Mouse (Mus musculus) midbrain, embryonic 10.5 days (tissue): ENCODE results near the gene Rccd1. TPM values are rescaled to one million over a fixed set of nuclear protein-coding genes. Genes with fewer than 3 reads are reported as not detected.
A peak's percentile ranks its signal among the peaks of the same experiment; 100 is the strongest.

Experiments
- DNase-seq: peaks from one replicate; pipeline ENCODE4 v3.0.0-alpha.2; 2017; ENCODE audit warnings: low spot score
- H3K27ac ChIP-seq: fragments of 300-500 bp; sonication (generic); replicated peaks from 2 replicates; pipeline ENCODE4 v1.5.1; 2016; ENCODE audit warnings: mild to moderate bottlenecking
- H3K27me3 ChIP-seq: fragments of 300-500 bp; sonication (generic); 2 replicates; pipeline ENCODE4 v1.6.1; 2016; ENCODE audit warnings: low read depth, mild to moderate bottlenecking; ENCODE audit not compliant: poor library complexity, severe bottlenecking
- H3K36me3 ChIP-seq: fragments of 300-500 bp; sonication (generic); 2 replicates; pipeline ENCODE4 v1.6.1; 2016; ENCODE audit warnings: mild to moderate bottlenecking, moderate library complexity
- H3K4me1 ChIP-seq: fragments of 300-500 bp; sonication (generic); 2 replicates; pipeline ENCODE4 v1.6.1; 2016
- H3K4me3 ChIP-seq: fragments of 300-500 bp; sonication (generic); 2 replicates; pipeline ENCODE4 v1.5.1; 2016; ENCODE audit warnings: mild to moderate bottlenecking, moderate library complexity
- H3K9me3 ChIP-seq: fragments of 300-500 bp; sonication (generic); replicated peaks from 2 replicates; pipeline ENCODE4 v1.6.1; 2016; ENCODE audit warnings: mild to moderate bottlenecking
- WGBS: fragments of 180-500 bp; shearing (Covaris S2); methylation state at CpG from one replicate; pipeline ENCODE4 v1.1.7; 2016; 5-methylcytosine and 5-hydroxymethylcytosine counted together
- polyA plus RNA-seq: library from polyadenylated mRNA; unstranded; fragments of >200 nt; fragmentation: Nextera tagmentation; extraction: Ambion mirVana; gene quantifications from 2 replicates; pipeline ENCODE4 v1.2.1, GENCODE M21; 2016

Rccd1 gene
- 12.6 and 13.4 TPM in 2 replicates for polyA plus RNA-seq

DNA sequence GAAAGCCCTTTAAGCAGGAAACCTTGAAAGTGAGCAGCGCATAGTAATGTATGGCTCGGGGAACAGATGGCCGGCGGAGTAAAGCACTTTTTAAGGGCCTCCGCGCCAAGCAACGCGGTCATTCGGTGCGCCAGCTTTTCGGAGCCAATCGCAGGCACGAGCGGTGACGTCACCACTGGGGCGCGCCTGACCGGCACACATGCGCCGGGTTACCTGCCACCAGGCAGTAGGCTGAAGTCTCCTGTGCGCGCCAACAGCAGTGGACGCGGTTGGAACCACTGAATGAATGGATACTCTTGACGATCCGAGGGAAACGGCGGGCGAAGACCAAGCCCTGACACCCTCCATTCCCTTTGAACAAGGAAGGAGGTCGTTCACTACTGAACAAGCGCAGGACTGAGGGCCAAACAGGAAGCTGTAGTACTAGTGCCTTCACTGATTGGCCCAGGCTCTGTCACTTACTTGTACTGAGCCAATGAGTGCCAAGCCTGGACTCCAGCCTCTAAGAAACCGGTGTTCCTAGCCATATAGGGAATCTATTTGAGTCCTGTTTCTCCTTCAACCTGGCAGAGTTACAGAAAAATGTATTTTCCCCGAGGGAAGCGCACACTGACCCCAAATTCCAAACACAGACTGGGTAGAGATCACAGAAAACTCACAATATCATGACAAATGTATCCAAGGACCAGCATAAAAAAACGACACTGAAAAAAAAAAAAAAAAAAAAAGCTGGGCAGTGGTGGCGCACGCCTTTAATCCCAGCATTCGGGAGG, at the start of gene Rccd1:
Rccd1 (minus strand) TSS at position 412 of the 773 bp plus-strand sequence.
- no peaks in the 10 kb centered on the region for H3K27me3 ChIP-seq
- peak within 1 kb of the TSS; percentile 65 for H3K4me3 ChIP-seq
- peak within 1 kb of the TSS; percentile 91 for H3K27ac ChIP-seq
- H3K36me3 ChIP-seq = peaks cover 67% of the 10 kb centered on the region
- peak; percentile 97 for DNase-seq
- WGBS = 3% methylated on average over 38 of the region's 38 CpGs
- peaks cover 23% of the 10 kb centered on the region for H3K4me1 ChIP-seq
- no peaks in the 10 kb centered on the region for H3K9me3 ChIP-seq

DNA sequence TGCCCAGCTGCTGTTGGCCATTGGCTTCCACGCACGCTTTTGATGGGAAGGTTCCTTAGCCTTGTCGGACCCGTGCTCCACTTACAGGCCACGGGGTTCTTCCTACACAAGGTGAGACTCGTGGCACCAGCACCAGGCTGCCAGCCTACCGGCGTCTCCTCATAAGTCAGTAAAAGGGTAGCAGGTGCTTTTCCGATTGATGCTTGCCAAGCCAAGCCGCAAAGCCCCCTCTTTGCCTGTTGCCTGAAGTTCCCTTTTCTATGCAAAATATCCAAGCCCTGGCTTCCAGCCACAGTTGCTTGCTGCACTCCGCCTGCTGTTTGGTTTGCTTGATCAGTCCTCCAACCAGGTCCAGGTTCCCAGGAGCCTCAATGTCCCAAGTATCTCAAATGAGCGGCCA, 49.6 kb upstream of the Rccd1 start:
- WGBS = 88% methylated on average over 12 of the region's 12 CpGs
- Histone ChIP-seq H3K4me3 (no peak overlapping the region), H3K4me1 (peaks cover 25% of the 10 kb centered on the region), H3K9me3 (no peaks in the 10 kb centered on the region), H3K27me3 (no peaks in the 10 kb centered on the region), H3K27ac (no peak overlapping the region), H3K36me3 (no peaks in the 10 kb centered on the region)
- DNase-seq = no peak

DNA sequence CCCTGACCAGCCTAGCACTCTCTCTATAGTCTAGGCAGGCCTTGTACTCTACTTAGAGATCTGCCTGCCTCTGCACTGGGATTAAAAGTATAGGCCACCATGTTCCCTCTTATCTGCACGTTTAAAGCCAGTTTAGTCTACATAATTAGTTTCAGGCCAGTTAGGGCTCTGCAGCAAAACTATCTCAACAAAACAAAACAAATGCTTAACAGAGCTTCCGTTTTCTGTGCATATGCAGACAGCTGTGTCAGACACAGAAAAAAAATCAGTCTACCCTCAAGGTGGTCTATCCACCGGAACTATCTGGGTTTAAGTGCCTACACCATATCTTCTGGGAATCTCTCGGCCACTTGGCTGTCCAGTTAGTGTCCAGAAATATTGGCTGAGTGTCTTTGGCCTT, 49.1 kb upstream of the Rccd1 start:
- WGBS = 84% methylated on average over 4 of the region's 4 CpGs
- DNase-seq = no peak
- no peaks in the 10 kb centered on the region for H3K9me3 ChIP-seq
- H3K27me3 ChIP-seq = no peaks in the 10 kb centered on the region
- no peak overlapping the region for H3K27ac ChIP-seq
- no peak overlapping the region for H3K4me3 ChIP-seq
- H3K36me3 ChIP-seq = peaks cover 4% of the 10 kb centered on the region
- peaks cover 25% of the 10 kb centered on the region for H3K4me1 ChIP-seq

DNA sequence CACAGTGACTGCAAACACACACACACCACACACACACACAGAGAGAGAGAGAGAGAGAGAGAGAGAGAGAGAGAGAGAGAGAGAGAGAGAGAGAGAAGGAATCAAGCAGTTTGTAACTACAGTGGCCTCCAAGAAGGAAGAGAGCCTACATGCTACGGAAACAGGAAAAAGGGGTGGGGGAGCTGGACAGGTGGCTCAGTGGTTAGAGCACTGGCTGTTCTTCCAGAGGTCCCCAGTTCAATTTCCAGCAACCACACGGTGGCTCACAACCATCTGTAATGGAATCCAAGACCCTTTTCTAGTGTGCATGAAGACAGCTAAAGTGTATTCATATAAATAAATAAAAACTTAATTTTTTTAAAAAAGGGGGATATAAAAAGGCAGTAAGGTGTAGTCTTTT, 48.4 kb upstream of the Rccd1 start:
- 63% methylated on average over 2 of the region's 2 CpGs for WGBS
- peaks cover 25% of the 10 kb centered on the region for H3K4me1 ChIP-seq
- DNase-seq = no peak
- H3K9me3 ChIP-seq = no peaks in the 10 kb centered on the region
- no peak overlapping the region for H3K27ac ChIP-seq
- H3K36me3 ChIP-seq = peaks cover 11% of the 10 kb centered on the region
- H3K4me3 ChIP-seq = no peak overlapping the region
- no peaks in the 10 kb centered on the region for H3K27me3 ChIP-seq

- H3K4me3 ChIP-seq = no peak overlapping the region
- H3K4me1 ChIP-seq = peaks cover 25% of the 10 kb centered on the region
- WGBS = 82% methylated on average over 3 of the region's 3 CpGs
- H3K27me3 ChIP-seq = no peaks in the 10 kb centered on the region
- H3K9me3 ChIP-seq = no peaks in the 10 kb centered on the region
- H3K27ac ChIP-seq = no peak overlapping the region
- no peak for DNase-seq
- H3K36me3 ChIP-seq = peaks cover 16% of the 10 kb centered on the region
Measured at GRCm38 (mm10) chr7:80372166-80372565, 47.9 kb upstream of the Rccd1 start.

DNA sequence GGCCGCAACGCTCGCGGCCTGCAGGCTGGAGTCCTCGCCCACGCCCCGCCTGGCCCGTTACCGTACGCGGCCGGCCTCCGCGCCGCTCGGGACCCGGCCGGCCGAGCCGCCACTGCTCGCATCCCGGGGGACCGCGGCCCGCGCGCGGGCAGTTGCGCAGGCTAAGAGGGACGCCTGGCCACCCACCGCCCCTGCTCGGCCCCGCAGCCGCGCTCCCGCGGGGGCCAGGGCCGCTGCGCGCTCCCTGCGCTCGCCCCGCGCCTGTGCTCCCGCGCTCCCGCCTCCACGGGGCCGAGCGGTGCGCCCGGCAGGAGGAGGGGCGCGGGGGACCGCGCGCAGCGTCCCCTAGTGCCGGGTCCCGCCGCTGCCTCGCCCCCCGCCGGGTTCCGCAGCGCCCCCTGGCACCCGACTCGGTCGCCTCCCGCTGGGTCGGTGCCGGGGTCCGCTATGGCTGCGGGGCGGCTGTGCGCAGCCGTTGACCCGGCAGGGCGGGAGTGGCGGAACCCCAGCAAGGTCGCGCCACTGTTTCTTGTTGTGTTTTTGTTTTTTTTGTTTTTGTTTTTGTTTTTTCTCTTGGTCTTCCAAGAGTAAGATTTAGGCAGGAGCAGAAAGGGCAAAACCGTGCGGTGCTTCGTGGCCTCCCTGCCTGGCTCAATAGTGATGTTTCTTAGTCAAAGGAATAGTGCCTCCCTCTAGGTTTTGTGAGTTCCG, 46.9 kb upstream of the Rccd1 start, which contains the start of gene Man2a2:
Man2a2 (minus strand) TSS at position 335 of the 711 bp plus-strand sequence.
- Histone ChIP-seq H3K36me3 (peaks cover 25% of the 10 kb centered on the region), H3K9me3 (no peaks in the 10 kb centered on the region), H3K4me1 (peaks cover 20% of the 10 kb centered on the region), H3K27ac (peak within 1 kb of the TSS; percentile 93), H3K4me3 (peak within 1 kb of the TSS; percentile 96), H3K27me3 (no peaks in the 10 kb centered on the region)
- DNase-seq = peak; percentile 69
- under 1% methylated on average over 86 of the region's 86 CpGs for WGBS

- peaks cover 17% of the 10 kb centered on the region for H3K4me1 ChIP-seq
- no peaks in the 10 kb centered on the region for H3K9me3 ChIP-seq
- H3K4me3 ChIP-seq = peak overlapping the region; percentile 96
- DNase-seq = peak; percentile 65
- peak overlapping the region; percentile 93 for H3K27ac ChIP-seq
- WGBS = under 1% methylated on average over 31 of the region's 31 CpGs
- peaks cover 31% of the 10 kb centered on the region for H3K36me3 ChIP-seq
- H3K27me3 ChIP-seq = no peaks in the 10 kb centered on the region
Measured at GRCm38 (mm10) chr7:80370649-80371040, 46.4 kb upstream of the Rccd1 start.

DNA sequence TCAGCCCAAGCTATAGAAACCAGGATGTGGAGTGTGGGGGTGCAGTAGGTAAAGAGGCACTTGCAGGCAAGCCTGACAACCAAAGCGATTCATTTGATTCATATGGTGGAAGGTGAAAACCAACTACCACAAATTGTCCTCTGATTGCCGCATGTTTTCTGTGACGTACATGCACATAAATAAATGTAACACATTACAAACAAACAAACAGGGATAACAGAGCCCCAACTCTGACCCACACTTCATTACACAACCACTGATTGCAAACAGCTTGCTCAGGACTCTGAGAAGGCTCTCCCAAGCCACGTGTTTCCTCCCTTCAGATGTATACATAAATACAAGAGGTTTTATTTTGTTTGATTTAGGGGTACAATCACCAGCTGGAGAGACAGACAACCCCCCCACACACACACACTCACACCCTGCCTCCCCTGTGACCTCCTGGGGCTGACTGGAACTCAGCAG, 45.7 kb upstream of the Rccd1 start:
- peak overlapping the region; percentile 96 for H3K4me3 ChIP-seq
- no peaks in the 10 kb centered on the region for H3K27me3 ChIP-seq
- H3K9me3 ChIP-seq = no peaks in the 10 kb centered on the region
- H3K36me3 ChIP-seq = peaks cover 34% of the 10 kb centered on the region
- WGBS = 60% methylated on average over 4 of the region's 4 CpGs
- no peak for DNase-seq
- peak overlapping the region; percentile 93; the same call in 1 of the 2 replicates for H3K27ac ChIP-seq
- peaks cover 17% of the 10 kb centered on the region for H3K4me1 ChIP-seq

- WGBS = 73% methylated on average over 5 of the region's 5 CpGs
- H3K9me3 ChIP-seq = no peaks in the 10 kb centered on the region
- no peaks in the 10 kb centered on the region for H3K27me3 ChIP-seq
- peaks cover 17% of the 10 kb centered on the region for H3K4me1 ChIP-seq
- H3K4me3 ChIP-seq = peak overlapping the region; percentile 96; the same call in 1 of the 2 replicates
- H3K36me3 ChIP-seq = peaks cover 39% of the 10 kb centered on the region
- no peak overlapping the region for H3K27ac ChIP-seq
- no peak for DNase-seq
Measured at GRCm38 (mm10) chr7:80369461-80369860, 45.2 kb upstream of the Rccd1 start.

GRCm38 (mm10) chr7:80368635-80369421, 44.6 kb upstream of the Rccd1 start:
- H3K4me1 ChIP-seq = peaks cover 17% of the 10 kb centered on the region
- peaks cover 46% of the 10 kb centered on the region for H3K36me3 ChIP-seq
- H3K9me3 ChIP-seq = no peaks in the 10 kb centered on the region
- 0 out of 2 replicates have a peak overlapping the region, but pooled peaks have one; percentile 96 for H3K4me3 ChIP-seq
- no peaks in the 10 kb centered on the region for H3K27me3 ChIP-seq
- 91% methylated on average over 20 of the region's 20 CpGs for WGBS
- no peak overlapping the region for H3K27ac ChIP-seq
- no peak for DNase-seq

DNA sequence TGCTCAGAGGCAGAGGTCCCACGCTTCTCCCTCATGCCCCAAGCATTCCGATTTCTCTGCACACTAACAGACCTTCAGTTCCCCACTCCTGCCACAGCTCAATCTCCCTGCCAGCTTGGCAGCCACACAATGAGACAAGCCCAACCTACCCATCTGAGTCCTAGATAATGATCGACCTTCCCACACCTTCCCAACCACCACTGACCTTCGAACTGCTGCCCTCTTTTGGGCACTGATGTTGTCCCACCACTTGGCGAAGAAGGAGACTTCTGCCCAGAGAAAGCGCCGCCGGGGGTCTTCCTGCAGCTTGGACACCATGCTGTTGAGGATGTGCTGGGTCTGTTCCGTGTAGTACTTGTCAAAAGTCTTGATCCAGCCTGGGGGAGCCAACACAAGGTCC, 43.8 kb upstream of the Rccd1 start:
- peaks cover 54% of the 10 kb centered on the region for H3K36me3 ChIP-seq
- no peak overlapping the region for H3K4me3 ChIP-seq
- H3K4me1 ChIP-seq = peaks cover 17% of the 10 kb centered on the region
- no peak overlapping the region for H3K27ac ChIP-seq
- H3K27me3 ChIP-seq = no peaks in the 10 kb centered on the region
- WGBS = 89% methylated on average over 9 of the region's 9 CpGs
- H3K9me3 ChIP-seq = no peaks in the 10 kb centered on the region
- DNase-seq = no peak

- DNase-seq = no peak
- H3K27me3 ChIP-seq = no peaks in the 10 kb centered on the region
- H3K4me1 ChIP-seq = peaks cover 17% of the 10 kb centered on the region
- peaks cover 62% of the 10 kb centered on the region for H3K36me3 ChIP-seq
- H3K9me3 ChIP-seq = no peaks in the 10 kb centered on the region
- H3K27ac ChIP-seq = no peak overlapping the region
- whole genome bisulfite sequencing = 95% methylated on average over 7 of the region's 7 CpGs
- no peak overlapping the region for H3K4me3 ChIP-seq
Measured at GRCm38 (mm10) chr7:80367232-80367631, 43.0 kb upstream of the Rccd1 start.
